Mouse (Mus musculus) ovary, adult 18-20 months (tissue): ENCODE measurements around the gene Zdhhc14.

Source experiments
- DNase-seq: peaks from one replicate; pipeline ENCODE4 v3.0.0; 2022; ENCODE audit warnings: low spot score, mixed read lengths

Zdhhc14 gene

GRCm38 (mm10) chr17:5668456-5668855, 176.1 kb downstream of the Zdhhc14 start:
- no peak for DNase-seq

- no peak for DNase-seq
These were observed 176.6 kb downstream of the Zdhhc14 start for GRCm38 (mm10) chr17:5668981-5669380.

- DNase-seq: no peak
These were observed 183.6 kb downstream of the Zdhhc14 start for GRCm38 (mm10) chr17:5675951-5676350.

GRCm38 (mm10) chr17:5679315-5679714, 187.0 kb downstream of the Zdhhc14 start:
- no peak for DNase-seq

- no peak for DNase-seq
These were observed 193.0 kb downstream of the Zdhhc14 start for GRCm38 (mm10) chr17:5685324-5685723.

- no peak for DNase-seq
These were observed 195.5 kb downstream of the Zdhhc14 start for GRCm38 (mm10) chr17:5687810-5688209.

GRCm38 (mm10) chr17:5688222-5688621, 195.9 kb downstream of the Zdhhc14 start:
- no peak for DNase-seq

GRCm38 (mm10) chr17:5688669-5689068, 196.3 kb downstream of the Zdhhc14 start:
- DNase-seq: no peak

GRCm38 (mm10) chr17:5690746-5691535, 198.6 kb downstream of the Zdhhc14 start:
- DNase-seq: no peak

- no peak for DNase-seq
These were observed 200.3 kb downstream of the Zdhhc14 start for GRCm38 (mm10) chr17:5692661-5693060.

- DNase-seq: no peak
These were observed 200.9 kb downstream of the Zdhhc14 start for GRCm38 (mm10) chr17:5693256-5693655.

GRCm38 (mm10) chr17:5698447-5699096, 206.2 kb downstream of the Zdhhc14 start:
- DNase-seq: no peak

- DNase-seq: no peak
These were observed 218.2 kb downstream of the Zdhhc14 start for GRCm38 (mm10) chr17:5710320-5711104.

GRCm38 (mm10) chr17:5711861-5712260, 219.5 kb downstream of the Zdhhc14 start:
- DNase-seq: no peak

- no peak for DNase-seq
These were observed 220.8 kb downstream of the Zdhhc14 start for GRCm38 (mm10) chr17:5713141-5713540.

- no peak for DNase-seq
These were observed 224.6 kb downstream of the Zdhhc14 start for GRCm38 (mm10) chr17:5716912-5717311.

GRCm38 (mm10) chr17:5718768-5719387, 226.5 kb downstream of the Zdhhc14 start:
- no peak for DNase-seq

GRCm38 (mm10) chr17:5722802-5723201, 230.4 kb downstream of the Zdhhc14 start:
- DNase-seq: no peak

GRCm38 (mm10) chr17:5723601-5724189, 231.3 kb downstream of the Zdhhc14 start:
- no peak for DNase-seq

GRCm38 (mm10) chr17:5729587-5730125, 237.3 kb downstream of the Zdhhc14 start:
- no peak for DNase-seq

- DNase-seq: no peak
These were observed 238.2 kb downstream of the Zdhhc14 start for GRCm38 (mm10) chr17:5730538-5730937.

GRCm38 (mm10) chr17:5733400-5733799, 241.0 kb downstream of the Zdhhc14 start:
- no peak for DNase-seq
